Mouse (Mus musculus): ENCODE results near the gene 0610010K14Rik. TPM values are rescaled to one million over a fixed set of nuclear protein-coding genes. Genes with fewer than 3 reads are reported as not detected.

0610010K14Rik gene
- 138 and 140 TPM in 2 replicates for polyA plus RNA-seq (2014; fragmentation: Nextera tagmentation; extraction: Ambion mirVana)

DNA sequence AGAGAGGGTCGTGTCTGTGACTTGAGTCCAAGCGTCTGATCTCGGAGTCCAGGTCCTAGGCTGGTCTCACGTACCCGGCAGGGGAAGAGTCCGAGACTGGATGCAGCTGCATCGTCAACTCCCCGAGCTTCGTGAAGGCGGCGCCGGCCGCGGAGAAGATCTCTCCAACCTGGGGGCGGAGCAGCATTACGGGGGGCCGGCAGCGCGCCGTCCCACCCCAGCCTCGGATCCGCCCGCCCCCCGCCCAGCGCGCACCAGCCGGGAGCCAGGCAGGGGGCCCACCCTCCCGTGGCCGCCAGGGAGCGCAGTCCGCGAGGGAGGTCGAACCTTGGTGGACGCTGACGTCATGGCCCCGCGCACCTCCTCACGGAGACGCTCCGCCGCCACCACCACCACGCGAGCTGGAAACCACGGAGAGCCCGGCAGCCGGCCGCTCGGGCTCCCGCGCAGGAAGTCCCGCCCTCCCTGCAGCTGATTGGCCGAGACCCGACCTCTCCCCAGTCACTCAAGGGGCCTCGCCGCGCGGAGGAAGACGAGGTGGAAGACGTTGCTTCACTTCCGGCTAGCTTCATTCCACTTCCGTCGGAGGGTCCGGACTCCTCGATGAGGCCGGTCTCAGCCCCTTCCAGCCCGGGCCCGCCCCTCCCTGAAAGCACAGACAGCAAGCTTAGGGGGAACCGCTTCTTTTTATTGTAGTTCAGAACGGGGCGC lies at the start of gene 0610010K14Rik:
Gene 0610010K14Rik, minus strand, starts transcription at position 458 of the 711 bp plus-strand sequence.
- ATAC-seq (replicated peaks; ENCODE audit: low FRiP score) (peak; percentile 91), DNase-seq (ENCODE audit: low spot score) (peak; percentile 99)
- peaks cover 7% of the 10 kb centered on the region; the same call in 1 of the 2 replicates for H3K36me3 ChIP-seq (ENCODE audit: control insufficient read depth, insufficient read depth, low read length)
- under 1% methylated on average over 68 of the region's 70 CpGs for WGBS
- H3K9ac ChIP-seq (ENCODE audit: low read depth, low read length) = peak within 1 kb of the TSS; percentile 95
- H3K27ac ChIP-seq (ENCODE audit: low read depth, low read length) = peak within 1 kb of the TSS; percentile 97
- H3K9me3 ChIP-seq (ENCODE audit: control insufficient read depth, low read length) = no peaks in the 10 kb centered on the region
- no peaks in the 10 kb centered on the region for H3K27me3 ChIP-seq (replicated peaks; ENCODE audit: control insufficient read depth, insufficient read depth, low read length)
- H3K4me2 ChIP-seq = peak within 1 kb of the TSS; percentile 92
- H3K4me3 ChIP-seq (ENCODE audit: low read depth, low read length) = peak within 1 kb of the TSS; percentile 97
- H3K4me1 ChIP-seq (replicated peaks; ENCODE audit: control insufficient read depth, insufficient read depth, low read length) = peaks cover 34% of the 10 kb centered on the region

DNA sequence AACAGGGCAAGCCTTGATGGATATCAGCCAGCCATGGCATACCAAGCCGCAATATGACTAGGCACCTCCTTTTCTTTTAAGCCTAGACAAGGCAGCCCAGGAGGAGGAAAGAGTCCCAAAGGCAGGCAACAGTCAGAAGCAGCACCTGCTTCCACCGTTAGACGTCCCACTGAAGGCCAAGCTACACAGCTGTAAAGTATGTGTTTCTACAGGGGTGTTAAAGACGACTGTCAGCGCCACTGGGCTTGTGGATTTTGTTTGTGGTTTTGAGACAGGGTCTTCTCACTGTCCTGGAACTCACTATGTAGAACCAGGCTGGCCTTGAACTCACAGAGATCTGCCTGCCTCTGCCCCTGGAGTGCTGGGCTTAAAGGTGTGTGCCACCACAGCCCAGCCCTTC lies 48.0 kb upstream of the 0610010K14Rik start:
- Histone ChIP-seq H3K9me3 (ENCODE audit: control insufficient read depth, low read length) (no peaks in the 10 kb centered on the region), H3K4me3 (ENCODE audit: low read depth, low read length) (no peak overlapping the region), H3K4me1 (replicated peaks; ENCODE audit: control insufficient read depth, insufficient read depth, low read length) (no peaks in the 10 kb centered on the region), H3K27ac (ENCODE audit: low read depth, low read length) (no peak overlapping the region), H3K36me3 (ENCODE audit: control insufficient read depth, insufficient read depth, low read length) (no peaks in the 10 kb centered on the region), H3K9ac (ENCODE audit: low read depth, low read length) (no peak overlapping the region), H3K27me3 (replicated peaks; ENCODE audit: control insufficient read depth, insufficient read depth, low read length) (no peaks in the 10 kb centered on the region), H3K4me2 (no peak overlapping the region)
- no peak for DNase-seq (ENCODE audit: low spot score)
- ATAC-seq (replicated peaks; ENCODE audit: low FRiP score) = no peak
- 72% methylated on average over 5 of the region's 5 CpGs for WGBS

DNA sequence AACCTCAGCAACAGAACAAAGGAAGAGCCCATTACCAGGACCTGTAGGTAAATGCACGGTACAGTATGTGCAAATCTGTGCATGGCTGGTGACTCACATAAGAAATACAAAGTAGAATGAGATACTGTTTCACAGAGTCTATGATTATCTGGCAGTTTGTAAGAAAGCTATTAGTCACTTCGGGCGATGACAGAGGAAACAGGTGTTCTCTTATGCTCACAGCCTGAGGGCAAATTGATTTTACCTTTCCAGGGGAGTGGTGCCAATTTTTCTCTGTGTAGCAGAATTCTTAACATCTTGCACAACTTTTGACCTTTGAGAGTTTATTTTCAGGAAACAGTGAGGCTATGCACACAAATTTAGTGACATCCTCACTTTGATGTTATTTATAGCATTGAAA lies 47.0 kb upstream of the 0610010K14Rik start:
- WGBS = 77% methylated on average over 3 of the region's 3 CpGs
- no peaks in the 10 kb centered on the region for H3K27me3 ChIP-seq (replicated peaks; ENCODE audit: control insufficient read depth, insufficient read depth, low read length)
- no peaks in the 10 kb centered on the region for H3K36me3 ChIP-seq (ENCODE audit: control insufficient read depth, insufficient read depth, low read length)

DNA sequence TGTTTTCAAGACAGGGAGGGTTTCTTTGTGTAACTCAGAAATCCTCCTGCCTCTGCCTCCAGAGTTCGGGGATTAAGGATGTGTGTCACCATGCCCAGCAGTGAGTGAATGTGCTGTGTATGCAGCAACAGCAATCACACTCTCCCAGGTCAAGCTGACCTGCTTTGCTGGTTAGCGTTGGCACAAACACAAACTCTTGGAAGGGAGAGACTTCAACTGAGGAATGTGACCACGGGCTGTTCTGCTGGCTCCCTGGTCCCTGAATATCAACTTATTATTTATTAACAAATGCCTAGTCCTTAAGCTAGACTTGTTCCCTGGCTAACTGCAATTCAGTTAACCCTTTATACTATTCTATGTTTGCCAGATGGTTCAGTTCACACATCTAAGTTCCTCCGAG lies 46.0 kb upstream of the 0610010K14Rik start:
- DNase-seq (ENCODE audit: low spot score) = no peak
- no peaks in the 10 kb centered on the region for H3K9me3 ChIP-seq (ENCODE audit: control insufficient read depth, low read length)
- no peaks in the 10 kb centered on the region for H3K4me1 ChIP-seq (replicated peaks; ENCODE audit: control insufficient read depth, insufficient read depth, low read length)
- no peak overlapping the region for H3K4me2 ChIP-seq
- no peak overlapping the region for H3K4me3 ChIP-seq (ENCODE audit: low read depth, low read length)
- ATAC-seq (replicated peaks; ENCODE audit: low FRiP score) = no peak
- no peak overlapping the region for H3K27ac ChIP-seq (ENCODE audit: low read depth, low read length)
- no peaks in the 10 kb centered on the region for H3K36me3 ChIP-seq (ENCODE audit: control insufficient read depth, insufficient read depth, low read length)
- WGBS = 77% methylated on average over 4 of the region's 4 CpGs
- H3K9ac ChIP-seq (ENCODE audit: low read depth, low read length) = no peak overlapping the region
- H3K27me3 ChIP-seq (replicated peaks; ENCODE audit: control insufficient read depth, insufficient read depth, low read length) = no peaks in the 10 kb centered on the region

More for the DNA sequence above, 47.0 kb upstream of the 0610010K14Rik start:
- DNase-seq (ENCODE audit: low spot score) = no peak
- Histone ChIP-seq H3K4me3 (ENCODE audit: low read depth, low read length) (no peak overlapping the region), H3K27ac (ENCODE audit: low read depth, low read length) (no peak overlapping the region), H3K4me2 (no peak overlapping the region), H3K9ac (ENCODE audit: low read depth, low read length) (no peak overlapping the region), H3K4me1 (replicated peaks; ENCODE audit: control insufficient read depth, insufficient read depth, low read length) (no peaks in the 10 kb centered on the region), H3K9me3 (ENCODE audit: control insufficient read depth, low read length) (no peaks in the 10 kb centered on the region)
- no peak for ATAC-seq (replicated peaks; ENCODE audit: low FRiP score)

DNA sequence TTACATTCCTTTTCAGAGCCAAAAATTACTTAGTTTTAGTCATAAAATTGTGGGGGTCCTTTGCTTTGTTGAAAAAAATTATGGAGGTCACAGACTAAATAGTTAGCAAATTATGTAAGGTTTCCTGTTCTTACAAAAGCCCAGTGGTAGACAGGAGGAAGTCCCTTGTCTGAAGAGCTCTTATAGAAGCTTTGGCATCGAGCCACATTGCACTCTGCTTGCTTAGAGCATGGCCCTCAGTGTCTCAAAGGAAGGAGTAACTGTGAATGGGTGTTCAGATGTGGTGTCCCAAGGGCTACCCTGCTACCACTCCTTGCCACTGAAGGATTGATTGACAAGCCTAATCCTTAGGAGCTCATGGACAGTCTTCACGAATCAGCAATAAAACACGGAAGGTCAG lies 42.7 kb upstream of the 0610010K14Rik start:
- WGBS = 66% methylated on average over 3 of the region's 3 CpGs

DNA sequence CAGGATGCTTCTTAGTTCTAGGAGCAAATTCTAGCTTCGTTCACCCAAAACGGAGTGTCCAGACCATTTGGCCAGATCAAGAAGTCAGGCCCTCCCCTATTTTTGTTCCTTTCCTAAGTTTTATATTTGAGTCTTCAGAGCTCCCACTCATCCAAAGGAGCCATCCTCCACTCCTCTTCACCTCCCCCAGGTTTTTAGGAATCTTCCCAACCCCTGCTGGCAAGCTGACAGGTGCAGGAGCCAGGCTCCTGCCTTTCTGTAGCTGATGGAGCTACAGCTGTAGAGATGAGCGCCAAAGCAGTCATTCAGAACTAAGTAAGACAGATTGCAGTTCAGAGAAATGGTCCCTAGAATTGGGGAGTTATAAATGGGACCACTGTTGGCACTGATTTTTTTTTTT lies 41.2 kb upstream of the 0610010K14Rik start:
- H3K9ac ChIP-seq (ENCODE audit: low read depth, low read length) = no peak overlapping the region
- H3K4me2 ChIP-seq = no peak overlapping the region
- H3K9me3 ChIP-seq (ENCODE audit: control insufficient read depth, low read length) = no peaks in the 10 kb centered on the region
- H3K4me3 ChIP-seq (ENCODE audit: low read depth, low read length) = no peak overlapping the region
- H3K4me1 ChIP-seq (replicated peaks; ENCODE audit: control insufficient read depth, insufficient read depth, low read length) = no peaks in the 10 kb centered on the region
- no peak for ATAC-seq (replicated peaks; ENCODE audit: low FRiP score)
- no peaks in the 10 kb centered on the region for H3K36me3 ChIP-seq (ENCODE audit: control insufficient read depth, insufficient read depth, low read length)
- 82% methylated on average over 3 of the region's 3 CpGs for WGBS
- no peak overlapping the region for H3K27ac ChIP-seq (ENCODE audit: low read depth, low read length)
- DNase-seq (ENCODE audit: low spot score) = no peak
- H3K27me3 ChIP-seq (replicated peaks; ENCODE audit: control insufficient read depth, insufficient read depth, low read length) = no peaks in the 10 kb centered on the region

More for the DNA sequence above, 42.7 kb upstream of the 0610010K14Rik start:
- Histone ChIP-seq H3K4me1 (replicated peaks; ENCODE audit: control insufficient read depth, insufficient read depth, low read length) (no peaks in the 10 kb centered on the region), H3K4me2 (no peak overlapping the region), H3K4me3 (ENCODE audit: low read depth, low read length) (no peak overlapping the region), H3K27me3 (replicated peaks; ENCODE audit: control insufficient read depth, insufficient read depth, low read length) (no peaks in the 10 kb centered on the region), H3K9me3 (ENCODE audit: control insufficient read depth, low read length) (no peaks in the 10 kb centered on the region), H3K27ac (ENCODE audit: low read depth, low read length) (no peak overlapping the region), H3K36me3 (ENCODE audit: control insufficient read depth, insufficient read depth, low read length) (no peaks in the 10 kb centered on the region), H3K9ac (ENCODE audit: low read depth, low read length) (no peak overlapping the region)
- DNase-seq (ENCODE audit: low spot score) (no peak), ATAC-seq (replicated peaks; ENCODE audit: low FRiP score) (no peak)

DNA sequence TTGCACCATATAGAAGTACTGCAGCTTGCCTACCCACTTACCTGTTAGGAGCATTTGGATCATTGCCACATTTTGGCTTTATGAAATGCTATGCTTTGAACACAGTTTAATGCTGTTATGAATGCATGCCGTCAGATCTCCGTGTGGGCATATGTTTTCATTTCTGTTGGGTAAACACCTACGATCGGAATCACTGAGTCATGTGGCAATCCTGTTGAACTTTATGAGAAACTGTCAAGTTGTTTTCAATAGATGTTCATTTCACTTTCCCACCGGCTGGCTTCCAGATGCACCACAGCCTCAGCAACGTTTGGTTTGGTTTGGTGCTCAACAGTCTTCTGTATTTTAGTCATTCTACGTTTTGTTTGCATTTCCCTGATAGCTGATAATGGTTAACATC lies 33.9 kb upstream of the 0610010K14Rik start:
- no peak overlapping the region for H3K9ac ChIP-seq (ENCODE audit: low read depth, low read length)

DNA sequence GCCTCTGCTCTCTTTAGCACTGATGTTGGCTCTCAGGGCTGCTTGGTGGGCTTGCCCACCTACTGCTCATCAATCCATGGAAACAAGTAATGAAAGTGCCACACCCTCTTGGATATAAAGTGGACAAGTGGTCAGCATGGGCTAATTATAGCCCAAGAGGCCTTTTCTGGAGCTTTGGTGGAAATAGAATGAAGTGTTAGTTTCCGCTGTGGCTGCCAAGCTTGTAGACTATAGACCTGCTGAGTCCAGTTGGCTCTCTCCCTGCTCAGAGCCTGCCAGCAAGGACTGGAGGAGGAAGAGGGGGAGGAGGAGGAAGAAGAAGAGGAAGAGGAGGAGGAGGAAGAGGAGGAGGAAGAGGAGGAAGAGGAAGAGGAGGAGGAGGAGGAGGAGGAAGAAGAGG lies 28.7 kb upstream of the 0610010K14Rik start:
- WGBS = 86% methylated on average over 1 of the region's 1 CpGs
- H3K27me3 ChIP-seq (replicated peaks; ENCODE audit: control insufficient read depth, insufficient read depth, low read length) = no peaks in the 10 kb centered on the region
- DNase-seq (ENCODE audit: low spot score) (no peak), ATAC-seq (replicated peaks; ENCODE audit: low FRiP score) (no peak)
- no peaks in the 10 kb centered on the region for H3K9me3 ChIP-seq (ENCODE audit: control insufficient read depth, low read length)
- H3K27ac ChIP-seq (ENCODE audit: low read depth, low read length) = no peak overlapping the region
- no peak overlapping the region for H3K4me3 ChIP-seq (ENCODE audit: low read depth, low read length)
- H3K4me1 ChIP-seq (replicated peaks; ENCODE audit: control insufficient read depth, insufficient read depth, low read length) = no peaks in the 10 kb centered on the region
- no peaks in the 10 kb centered on the region for H3K36me3 ChIP-seq (ENCODE audit: control insufficient read depth, insufficient read depth, low read length)
- no peak overlapping the region for H3K9ac ChIP-seq (ENCODE audit: low read depth, low read length)
- no peak overlapping the region for H3K4me2 ChIP-seq

More for the DNA sequence above, 33.9 kb upstream of the 0610010K14Rik start:
- Histone ChIP-seq H3K4me3 (ENCODE audit: low read depth, low read length) (no peak overlapping the region), H3K9me3 (ENCODE audit: control insufficient read depth, low read length) (no peaks in the 10 kb centered on the region), H3K4me1 (replicated peaks; ENCODE audit: control insufficient read depth, insufficient read depth, low read length) (no peaks in the 10 kb centered on the region), H3K36me3 (ENCODE audit: control insufficient read depth, insufficient read depth, low read length) (no peaks in the 10 kb centered on the region), H3K4me2 (no peak overlapping the region), H3K27ac (ENCODE audit: low read depth, low read length) (no peak overlapping the region), H3K27me3 (replicated peaks; ENCODE audit: control insufficient read depth, insufficient read depth, low read length) (no peaks in the 10 kb centered on the region)
- DNase-seq (ENCODE audit: low spot score) (no peak), ATAC-seq (replicated peaks; ENCODE audit: low FRiP score) (no peak)
- 86% methylated on average over 7 of the region's 7 CpGs for WGBS

DNA sequence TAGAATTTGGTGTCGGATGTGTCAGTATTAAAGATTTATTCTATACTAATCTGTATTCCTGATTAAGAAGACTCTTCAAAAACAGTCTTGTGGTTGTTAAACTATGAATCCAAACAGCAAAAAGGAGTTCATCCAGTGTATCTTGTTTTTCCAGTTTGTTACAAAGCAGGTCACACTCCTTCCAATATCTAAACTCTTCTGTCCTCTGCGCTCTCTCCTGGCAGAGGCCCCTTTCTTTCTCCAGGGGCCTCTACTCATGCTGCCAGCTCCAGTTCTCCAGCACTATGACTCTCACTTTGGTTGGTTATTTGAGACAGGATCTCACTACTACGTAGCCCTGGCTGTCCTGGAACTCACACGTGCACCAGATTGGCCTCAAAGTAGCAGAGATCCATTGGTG lies 28.1 kb upstream of the 0610010K14Rik start:
- WGBS = 77% methylated on average over 4 of the region's 4 CpGs
- DNase-seq (ENCODE audit: low spot score) (no peak), ATAC-seq (replicated peaks; ENCODE audit: low FRiP score) (no peak)
- H3K36me3 ChIP-seq (ENCODE audit: control insufficient read depth, insufficient read depth, low read length) = no peaks in the 10 kb centered on the region
- H3K27me3 ChIP-seq (replicated peaks; ENCODE audit: control insufficient read depth, insufficient read depth, low read length) = no peaks in the 10 kb centered on the region
- H3K27ac ChIP-seq (ENCODE audit: low read depth, low read length) = no peak overlapping the region
- H3K9ac ChIP-seq (ENCODE audit: low read depth, low read length) = no peak overlapping the region
- H3K4me3 ChIP-seq (ENCODE audit: low read depth, low read length) = no peak overlapping the region
- no peaks in the 10 kb centered on the region for H3K4me1 ChIP-seq (replicated peaks; ENCODE audit: control insufficient read depth, insufficient read depth, low read length)
- no peaks in the 10 kb centered on the region for H3K9me3 ChIP-seq (ENCODE audit: control insufficient read depth, low read length)
- H3K4me2 ChIP-seq = no peak overlapping the region
